Mouse (Mus musculus): ENCODE measurements at regions not wholly inside any gene's neighbourhood (a gene's known extent, or its start where the extent isn't known, plus 50 kb on each side); places are given as distances from the start of the nearest gene placed in this dataset.
"Not testable (repeated sequence)": the region's sequence is repeated elsewhere in the genome, so short reads cannot be mapped to it uniquely, and the experiment has no call there.

- intact Hi-C loops (cut with DNase I): loop anchor here (10.0 kb wide), 1 partner anchor 175 kb away; no protein-coding TSS in a partner anchor
Measured at GRCm38 (mm10) chr14:54150221-54150620, 103.7 kb downstream of the Dad1 start.

GRCm38 (mm10) chr14:54148626-54149025 lies 105.3 kb downstream of the Dad1 start:
- intact Hi-C loops (cut with DNase I): no loop called here

GRCm38 (mm10) chr14:54148121-54148520 lies 105.8 kb downstream of the Dad1 start:
- intact Hi-C loops (cut with DNase I): no loop called here

- intact Hi-C loops (cut with DNase I): no loop called here
Measured at GRCm38 (mm10) chr14:54147546-54147945, 106.4 kb downstream of the Dad1 start.

- intact Hi-C loops (cut with DNase I): no loop called here
Measured at GRCm38 (mm10) chr14:54145743-54146741, 107.9 kb downstream of the Dad1 start.

- intact Hi-C loops (cut with DNase I): no loop called here
Measured at GRCm38 (mm10) chr14:54143828-54144227, 110.1 kb downstream of the Dad1 start.

GRCm38 (mm10) chr14:54138288-54138687 lies 115.6 kb downstream of the Dad1 start:
- intact Hi-C loops (cut with DNase I): no loop called here

- intact Hi-C loops (cut with DNase I): no loop called here
Measured at GRCm38 (mm10) chr14:54136538-54136937, 117.4 kb downstream of the Dad1 start.

- intact Hi-C loops (cut with DNase I): no loop called here
Measured at GRCm38 (mm10) chr14:54128334-54128733, 125.6 kb downstream of the Dad1 start.

- intact Hi-C loops (cut with DNase I): no loop called here
Measured at GRCm38 (mm10) chr14:54125510-54125909, 128.4 kb downstream of the Dad1 start.

GRCm38 (mm10) chr14:54121973-54122372 lies 131.9 kb downstream of the Dad1 start:
- intact Hi-C loops (cut with DNase I): loop anchor here (5.0 kb wide), 1 partner anchor 35 kb away; no protein-coding TSS in a partner anchor

- intact Hi-C loops (cut with DNase I): loop anchor here (5.0 kb wide), 1 partner anchor 36 kb away; no protein-coding TSS in a partner anchor
Measured at GRCm38 (mm10) chr14:54121340-54121739, 132.6 kb downstream of the Dad1 start.

- intact Hi-C loops (cut with DNase I): loop anchor here (5.0 kb wide), 1 partner anchor 37 kb away; no protein-coding TSS in a partner anchor
Measured at GRCm38 (mm10) chr14:54120194-54120593, 133.7 kb downstream of the Dad1 start.

- intact Hi-C loops (cut with DNase I): not testable (repeated sequence)
Measured at GRCm38 (mm10) chr14:54117607-54118006, 136.3 kb downstream of the Dad1 start.

- intact Hi-C loops (cut with DNase I): no loop called here
Measured at GRCm38 (mm10) chr14:54113216-54113615, 140.7 kb downstream of the Dad1 start.

GRCm38 (mm10) chr14:54110971-54111370 lies 142.9 kb downstream of the Dad1 start:
- intact Hi-C loops (cut with DNase I): no loop called here

- intact Hi-C loops (cut with DNase I): no loop called here
Measured at GRCm38 (mm10) chr14:54109129-54109528, 144.8 kb downstream of the Dad1 start.

- intact Hi-C loops (cut with DNase I): no loop called here
Measured at GRCm38 (mm10) chr14:54108311-54109074, 145.4 kb downstream of the Dad1 start.

GRCm38 (mm10) chr14:54107204-54107796 lies 146.6 kb downstream of the Dad1 start:
- intact Hi-C loops (cut with DNase I): no loop called here

- intact Hi-C loops (cut with DNase I): no loop called here
Measured at GRCm38 (mm10) chr14:54104243-54104642, 149.7 kb downstream of the Dad1 start.

- intact Hi-C loops (cut with DNase I): no loop called here
Measured at GRCm38 (mm10) chr14:54103541-54103940, 150.4 kb downstream of the Dad1 start.

All from adrenal gland (tissue).